Mouse (Mus musculus): ENCODE results near the gene Aff4.

DNA sequence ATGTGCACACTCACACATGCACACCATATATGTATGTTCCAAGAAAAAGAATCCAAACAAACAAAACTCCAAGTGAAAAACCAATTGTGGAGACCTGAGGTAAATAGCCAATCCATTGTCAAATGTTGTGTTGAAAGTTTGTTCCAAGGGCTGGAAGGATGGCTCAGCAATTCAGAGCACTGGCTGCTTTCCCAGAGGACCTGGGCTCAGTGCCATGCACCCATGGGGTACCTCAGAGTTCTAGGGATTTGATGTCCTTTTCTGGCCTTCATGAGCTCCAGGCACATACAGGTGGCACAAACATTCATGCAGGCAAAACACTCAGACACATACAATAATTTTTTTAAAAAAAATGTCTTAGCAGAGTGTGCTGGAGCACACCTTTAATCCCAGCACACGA lies 97.9 kb downstream of the Aff4 start:
- TF ChIP-seq POLR2A (IDR thresholded peaks at IDR 0.05; ENCODE audit: insufficient read depth, low read depth, low read length) = no peak
- no peak for TF ChIP-seq CTCF (IDR thresholded peaks at IDR 0.05)
- no peak for TF ChIP-seq EP300 (IDR thresholded peaks at IDR 0.05; ENCODE audit: insufficient read depth, low read depth, low read length)

All from heart, adult 2 months (tissue).